Mouse (Mus musculus) testis, postnatal 14 days (tissue): ENCODE data around the gene Tbl2.

Source experiments
- DNase-seq: peaks from one replicate; pipeline ENCODE4 v3.0.0; 2021; ENCODE audit warnings: low spot score

Gene Tbl2

GRCm38 (mm10) chr5:135149820-135150178 lies 342 bp downstream of the Tbl2 start:
- DNase-seq = no peak

GRCm38 (mm10) chr5:135156496-135156895 lies 7.0 kb downstream of the Tbl2 start:
- no peak for DNase-seq

DNA sequence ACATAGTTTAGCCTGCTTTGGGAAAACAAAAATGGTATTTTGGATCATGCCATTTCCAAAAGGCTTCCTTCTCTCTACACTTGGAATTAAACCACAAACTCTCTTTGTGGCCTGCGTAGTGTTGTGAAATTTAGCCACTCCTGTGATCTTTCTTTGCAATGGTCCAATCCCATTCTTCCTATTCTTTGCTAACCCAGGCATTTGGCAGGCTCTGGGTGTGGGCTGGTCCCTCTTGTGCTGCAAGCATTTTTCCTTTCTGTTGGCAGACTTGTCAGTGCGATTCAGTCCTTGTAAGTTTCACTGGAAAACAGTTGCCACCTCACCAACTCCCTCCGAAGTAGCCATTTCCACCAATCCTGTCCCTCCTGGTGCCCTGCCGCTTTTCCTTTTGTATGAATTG lies 11.8 kb downstream of the Tbl2 start:
- DNase-seq = peak; percentile 64

DNA sequence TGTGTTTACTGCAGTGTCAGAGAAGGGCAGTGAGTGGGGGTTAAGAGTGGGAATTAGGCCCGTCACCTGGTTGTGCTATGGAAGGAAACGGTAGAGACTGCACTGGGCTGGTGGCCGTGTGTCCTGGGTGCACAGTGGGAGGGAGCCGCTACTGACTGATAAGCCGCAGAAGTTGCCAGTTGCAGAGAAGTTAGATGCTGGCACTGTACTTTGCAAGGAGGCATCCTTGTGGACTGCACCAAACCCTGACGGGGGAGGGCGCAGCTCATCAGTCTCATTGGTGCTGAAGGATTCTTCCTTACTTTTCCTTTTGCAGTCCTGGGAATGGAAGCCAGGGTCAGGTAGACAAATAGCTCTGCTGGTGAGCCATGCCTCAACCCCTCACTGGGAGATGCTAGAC lies 12.2 kb downstream of the Tbl2 start:
- peak; percentile 69 for DNase-seq

- DNase-seq = no peak
These were observed 12.9 kb downstream of the Tbl2 start for GRCm38 (mm10) chr5:135162361-135162760.

DNA sequence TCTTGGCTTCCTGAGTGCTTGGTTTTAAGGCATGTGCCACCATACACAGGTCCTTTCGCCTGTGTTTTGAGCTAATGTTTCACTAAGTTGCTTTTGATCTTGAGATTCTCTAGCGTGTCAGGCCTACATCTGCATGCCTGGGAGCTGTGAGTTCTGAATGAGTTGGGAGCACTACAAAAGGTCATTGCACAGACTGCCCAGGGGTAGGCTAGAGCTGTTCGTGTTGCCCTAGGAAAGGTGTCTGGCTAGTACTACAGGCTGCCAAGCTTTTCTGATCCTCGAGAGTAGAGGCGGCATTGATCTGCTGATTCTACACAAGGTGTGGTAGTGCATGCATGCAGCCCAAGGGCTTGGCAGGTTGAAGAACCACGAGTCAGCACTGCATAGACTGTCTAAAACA lies 13.4 kb downstream of the Tbl2 start:
- no peak for DNase-seq

- DNase-seq = no peak
These were observed 17.5 kb downstream of the Tbl2 start for GRCm38 (mm10) chr5:135166909-135167308.

- no peak for DNase-seq
These were observed 18.0 kb downstream of the Tbl2 start for GRCm38 (mm10) chr5:135167469-135167868.

DNA sequence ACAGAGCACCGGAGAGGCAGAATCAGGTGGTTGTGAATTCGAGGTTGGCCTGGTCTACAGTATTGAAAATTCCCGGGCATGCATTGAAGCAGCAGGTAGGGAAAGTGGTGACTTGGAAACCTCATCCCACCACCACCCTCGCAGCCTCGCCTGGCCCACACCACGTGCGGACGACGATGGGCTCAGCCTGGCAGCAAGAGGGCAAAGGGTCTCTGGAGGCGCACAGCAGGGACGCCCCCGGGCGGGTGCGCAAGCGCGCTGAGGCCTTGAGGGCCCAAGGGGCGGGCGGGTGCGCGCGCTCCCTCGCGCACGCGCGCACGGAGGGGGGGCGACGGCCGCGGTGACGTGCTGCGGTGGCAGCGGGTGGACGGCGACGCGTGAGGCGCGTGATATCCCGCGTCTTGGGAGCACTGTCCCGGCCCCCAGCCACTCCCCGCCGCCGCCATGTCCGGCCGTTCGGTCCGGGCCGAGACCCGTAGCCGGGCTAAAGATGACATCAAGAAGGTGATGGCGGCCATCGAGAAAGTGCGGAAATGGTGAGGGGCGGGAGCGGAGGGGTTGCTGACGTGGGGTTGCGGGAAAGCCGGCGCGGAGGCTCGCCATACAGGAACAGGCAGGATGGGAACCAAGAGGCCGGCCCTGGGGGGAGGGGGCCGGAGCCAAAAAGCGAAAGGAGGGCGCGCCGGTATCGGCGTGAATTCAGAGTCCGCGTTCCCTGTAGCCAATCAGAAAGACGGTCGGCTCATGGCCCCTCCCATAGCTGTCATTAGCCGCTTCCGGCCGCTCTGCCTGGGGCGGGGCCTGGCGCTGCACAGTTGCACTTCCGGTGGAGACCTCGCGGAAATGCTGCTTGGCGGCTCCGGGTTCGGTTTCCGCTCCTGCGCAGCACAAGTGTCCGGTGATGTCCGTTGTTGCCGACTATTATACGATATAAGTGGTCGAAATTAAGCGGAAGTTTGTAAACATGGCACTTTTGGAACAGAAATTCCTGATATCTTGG lies 18.9 kb downstream of the Tbl2 start, which contains the start of gene Bcl7b:
TSS of gene Bcl7b (plus strand) at position 221 of the 1,000 bp plus-strand sequence.
- DNase-seq = peak; percentile 97

DNA sequence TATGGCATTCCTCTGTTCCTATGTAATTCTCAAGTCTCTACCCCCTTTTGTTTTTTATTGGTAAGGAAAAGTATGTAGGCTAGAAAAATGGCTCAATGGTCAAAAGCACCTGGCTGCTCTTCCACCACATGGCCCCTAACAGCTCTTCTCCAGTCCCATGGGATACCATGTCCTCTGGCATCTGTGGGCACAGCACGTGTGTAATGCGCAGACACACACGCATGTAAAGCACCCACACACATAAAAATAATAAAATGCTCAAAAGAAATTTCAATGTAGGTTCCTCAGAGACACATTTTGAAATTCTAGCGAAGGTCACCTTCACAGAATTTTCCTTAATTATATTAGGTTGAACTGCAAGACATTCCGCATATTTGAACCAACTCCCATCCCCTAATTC lies 20.0 kb downstream of the Tbl2 start:
- DNase-seq = no peak

- no peak for DNase-seq
These were observed 22.3 kb downstream of the Tbl2 start for GRCm38 (mm10) chr5:135171688-135172220.

- DNase-seq = no peak
These were observed 23.5 kb downstream of the Tbl2 start for GRCm38 (mm10) chr5:135172986-135173385.

- DNase-seq = no peak
These were observed 25.6 kb downstream of the Tbl2 start for GRCm38 (mm10) chr5:135175086-135175485.

- no peak for DNase-seq
These were observed 29.1 kb downstream of the Tbl2 start for GRCm38 (mm10) chr5:135178523-135178922.

- DNase-seq = no peak
These were observed 29.5 kb downstream of the Tbl2 start for GRCm38 (mm10) chr5:135178996-135179395.

- no peak for DNase-seq
These were observed 30.2 kb downstream of the Tbl2 start for GRCm38 (mm10) chr5:135179616-135180015.

GRCm38 (mm10) chr5:135180796-135181195 lies 31.3 kb downstream of the Tbl2 start:
- no peak for DNase-seq

DNA sequence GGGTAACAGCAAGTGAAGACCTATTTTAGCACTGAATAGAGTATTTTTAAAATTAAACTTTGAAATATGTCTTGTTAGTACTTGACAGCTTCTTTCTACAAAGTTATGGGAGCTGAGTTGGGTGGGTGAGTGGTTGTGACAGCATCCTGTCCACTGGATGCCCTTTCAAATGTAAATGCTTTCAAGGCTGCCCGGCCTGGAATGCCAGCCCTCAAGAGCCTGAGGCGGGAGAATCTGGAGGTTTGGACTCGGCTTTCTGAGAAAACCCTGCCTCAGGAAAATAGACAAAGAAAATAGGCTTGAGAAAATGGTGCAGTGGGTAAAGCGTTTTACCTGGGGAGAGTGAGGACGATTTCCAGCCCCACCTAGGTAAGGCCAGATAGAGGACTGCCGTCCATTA lies 32.3 kb downstream of the Tbl2 start:
- no peak for DNase-seq

- no peak for DNase-seq
These were observed 33.8 kb downstream of the Tbl2 start for GRCm38 (mm10) chr5:135183131-135183861.

DNA sequence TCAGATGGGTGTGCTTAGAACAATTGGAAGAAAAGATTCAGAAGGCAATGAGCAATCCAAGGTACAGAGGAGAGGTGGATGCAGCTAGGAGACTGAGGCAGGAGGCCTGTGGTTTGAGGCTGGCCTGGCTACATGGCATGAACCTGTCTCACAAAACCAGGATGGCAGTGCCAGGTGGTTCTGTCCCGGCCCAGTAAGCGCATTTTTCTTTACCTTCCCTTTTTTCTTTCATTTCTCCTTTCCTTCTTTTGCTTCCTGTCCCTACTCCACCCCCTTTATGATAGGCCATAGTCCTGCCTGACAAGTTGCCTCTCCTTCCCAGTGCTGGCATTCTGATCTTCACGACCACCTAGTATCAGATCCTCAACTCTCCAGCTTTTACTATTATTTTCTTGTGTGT lies 35.6 kb downstream of the Tbl2 start:
- no peak for DNase-seq

GRCm38 (mm10) chr5:135185596-135185995 lies 36.1 kb downstream of the Tbl2 start:
- DNase-seq = no peak

- DNase-seq = no peak
These were observed 36.8 kb downstream of the Tbl2 start for GRCm38 (mm10) chr5:135186231-135186620.
